Mouse (Mus musculus): ENCODE measurements at regions not wholly inside any gene's neighbourhood (a gene's known extent, or its start where the extent isn't known, plus 50 kb on each side); places are given as distances from the start of the nearest gene placed in this dataset.
"Not testable (repeated sequence)": the region's sequence is repeated elsewhere in the genome, so short reads cannot be mapped to it uniquely, and the experiment has no call there.

DNA sequence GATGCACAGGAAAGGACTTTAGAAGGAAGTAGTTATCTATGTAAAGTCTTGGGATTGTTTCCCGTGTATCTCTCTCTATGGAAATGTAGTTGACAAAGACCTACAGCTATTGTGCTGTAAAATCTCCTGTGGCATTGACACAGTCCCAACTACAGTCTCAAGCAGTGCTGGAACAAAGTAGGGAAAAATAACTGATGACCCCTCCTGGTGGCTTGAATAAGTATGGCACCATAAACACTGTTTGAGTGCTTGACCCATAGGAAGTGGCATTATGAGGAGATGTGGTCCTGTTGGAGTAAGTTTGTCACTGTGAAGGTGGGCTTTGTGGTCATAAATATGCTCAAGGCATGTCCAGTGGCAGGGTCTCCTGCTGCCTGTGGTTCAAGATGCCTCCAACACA, 928.4 kb upstream of the Mms22l start:
- DNase-seq (ENCODE audit: low read depth), result no peak

DNA sequence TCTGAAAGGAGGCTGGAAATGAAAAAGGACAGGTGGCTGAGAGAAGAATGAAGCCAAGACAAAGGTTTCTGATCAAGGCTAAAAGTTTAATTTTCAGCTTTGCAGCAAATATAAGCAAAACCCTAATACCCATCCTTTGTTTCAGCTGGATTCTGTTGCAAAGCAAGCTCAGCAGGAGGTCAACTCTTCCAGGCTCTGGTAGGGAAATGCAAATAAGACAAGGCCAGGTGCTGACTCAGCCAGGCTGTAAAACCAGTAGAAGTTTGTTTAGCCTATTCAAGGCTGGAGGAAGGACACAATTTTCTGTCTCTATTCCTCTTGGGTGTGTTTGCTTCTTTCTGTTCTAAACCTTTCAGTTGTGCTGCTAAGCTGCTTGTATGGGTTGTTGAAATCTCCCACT, 923.2 kb upstream of the Mms22l start:
- DNase-seq (ENCODE audit: low read depth), result no peak

DNA sequence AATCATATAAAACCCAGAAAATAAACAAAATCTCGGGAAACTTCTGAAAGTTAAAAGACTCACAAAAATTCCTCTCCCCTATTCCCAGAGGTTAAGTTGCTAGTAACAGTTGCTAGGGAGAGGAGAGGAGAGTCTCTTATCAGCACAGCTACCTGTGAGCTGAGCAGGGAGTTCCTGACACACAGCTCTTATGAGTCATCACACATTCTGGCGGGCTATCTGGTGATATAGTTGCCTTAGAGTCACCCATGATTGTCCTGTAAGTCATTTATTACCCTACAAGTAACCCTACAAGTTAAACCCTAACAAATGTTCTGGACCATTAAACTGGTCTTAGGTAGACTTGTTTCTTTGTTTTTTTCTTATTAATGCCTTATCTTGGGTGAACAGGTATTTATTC, 908.8 kb upstream of the Mms22l start:
- DNase-seq (ENCODE audit: low read depth), result no peak

- no peak for DNase-seq (ENCODE audit: low read depth)
Observed at GRCm38 (mm10) chr4:23590883-23591282, 905.4 kb upstream of the Mms22l start.

DNA sequence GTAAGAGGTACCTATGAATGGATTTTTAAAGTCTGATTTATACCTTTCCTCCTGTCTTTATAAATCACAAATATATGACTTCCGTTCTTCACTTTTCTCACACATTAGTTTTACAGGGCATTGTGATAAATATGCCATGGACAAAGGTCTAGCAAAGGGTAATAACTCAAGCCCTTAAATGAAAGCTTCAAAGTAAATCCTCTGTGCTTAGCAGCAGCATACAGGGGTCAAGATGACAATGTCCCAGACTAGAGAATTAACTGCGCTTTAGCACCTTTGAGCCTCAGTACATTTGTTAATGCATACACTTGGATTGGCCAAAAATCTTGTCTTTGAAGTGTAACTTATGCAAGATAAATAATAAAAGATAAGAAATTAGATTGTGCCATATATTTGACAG, 904.7 kb upstream of the Mms22l start:
- DNase-seq (ENCODE audit: low read depth), result no peak

GRCm38 (mm10) chr4:23600070-23600469, 896.2 kb upstream of the Mms22l start:
- DNase-seq (ENCODE audit: low read depth), result no peak

DNA sequence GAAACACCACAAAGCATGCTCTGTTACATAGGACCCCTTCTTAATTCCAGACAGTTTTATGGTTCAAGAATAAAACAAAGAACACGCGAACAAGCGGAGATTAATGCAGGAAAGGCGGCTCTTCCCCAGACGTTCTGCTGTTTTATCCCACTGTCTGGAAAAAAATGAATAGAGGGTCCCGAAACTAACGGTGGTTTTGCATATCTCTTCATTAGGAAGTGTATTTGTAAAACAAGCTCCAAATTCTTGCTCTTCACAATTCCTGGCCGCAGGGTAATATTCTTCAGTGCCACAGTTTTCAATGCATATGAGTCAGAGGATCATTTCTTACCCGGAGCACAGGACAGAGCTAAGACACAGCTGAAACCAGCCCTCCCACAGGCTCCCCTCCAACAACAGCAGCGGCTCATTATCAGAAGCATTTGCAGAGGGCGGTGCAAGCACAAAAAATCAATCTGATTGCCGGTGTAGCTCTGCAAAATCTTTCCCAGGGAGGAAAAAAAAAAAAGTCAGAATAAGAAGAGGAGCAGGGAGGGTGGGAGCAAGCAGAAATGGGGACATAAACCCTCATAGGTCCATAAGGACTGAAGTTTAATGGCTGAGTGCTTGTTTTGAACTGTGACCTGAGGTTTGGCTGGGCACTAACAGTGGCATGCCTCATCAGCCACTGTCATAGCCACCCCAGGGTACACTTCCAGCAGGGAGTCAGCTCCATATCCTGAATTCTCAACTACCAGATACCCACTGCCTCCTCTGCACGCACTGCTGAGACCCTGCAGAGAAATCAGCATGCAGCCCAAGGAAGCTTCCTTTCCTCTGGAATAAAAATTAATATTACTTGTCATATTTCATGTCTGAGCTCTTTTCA, 894.6 kb upstream of the Mms22l start:
- no peak for DNase-seq (ENCODE audit: low read depth)

DNA sequence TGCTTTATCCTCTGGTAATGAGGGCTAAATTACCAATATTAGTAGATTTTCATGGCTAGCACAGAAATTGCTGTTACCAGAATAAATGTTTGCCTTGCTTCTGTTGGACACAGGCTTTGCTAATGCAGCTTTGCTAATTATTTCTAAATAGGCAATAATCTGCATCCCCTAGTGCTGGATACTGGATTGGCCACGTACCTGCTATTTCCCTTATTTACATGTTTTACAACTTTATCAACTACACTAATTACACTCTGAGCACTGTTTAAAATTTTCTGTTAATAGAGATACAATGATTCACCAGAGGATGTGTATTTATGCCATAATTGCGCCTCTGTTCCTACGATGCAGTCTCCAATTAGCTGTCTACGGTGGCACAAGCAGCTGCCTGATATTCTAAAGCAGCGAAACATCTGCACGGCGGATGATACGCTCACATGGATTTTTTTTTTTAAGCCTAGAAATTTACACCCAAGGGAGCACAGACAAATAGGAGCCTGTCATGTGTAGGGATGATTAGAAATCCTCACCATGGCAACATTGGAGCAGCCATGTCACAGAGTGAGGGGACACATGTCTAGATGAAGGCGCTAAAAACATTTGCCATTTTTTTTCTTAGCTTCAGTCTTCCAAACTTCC, 893.8 kb upstream of the Mms22l start:
- DNase-seq (ENCODE audit: low read depth), result no peak

DNA sequence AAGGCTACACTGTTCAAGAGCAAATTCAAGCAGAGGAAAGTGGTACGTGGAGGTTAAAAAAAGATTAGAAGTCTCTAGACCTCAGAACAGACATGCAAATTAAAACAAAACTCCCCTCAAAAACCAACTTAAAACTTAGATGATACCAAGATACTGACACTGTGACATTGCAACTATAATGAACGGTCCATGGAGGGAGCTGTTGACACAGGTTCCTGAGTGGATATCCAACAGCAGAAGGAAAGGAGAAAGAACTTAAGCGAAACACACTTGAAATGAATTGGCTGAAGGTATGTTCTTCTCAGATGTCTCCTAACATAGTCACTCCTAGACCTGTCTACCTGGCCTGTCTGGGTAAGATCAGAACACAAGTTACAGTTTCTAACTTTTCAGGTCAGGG, 888.9 kb upstream of the Mms22l start:
- DNase-seq (ENCODE audit: low read depth), result no peak

GRCm38 (mm10) chr4:23621208-23621607, 875.0 kb upstream of the Mms22l start:
- DNase-seq (ENCODE audit: low read depth), result no peak

DNA sequence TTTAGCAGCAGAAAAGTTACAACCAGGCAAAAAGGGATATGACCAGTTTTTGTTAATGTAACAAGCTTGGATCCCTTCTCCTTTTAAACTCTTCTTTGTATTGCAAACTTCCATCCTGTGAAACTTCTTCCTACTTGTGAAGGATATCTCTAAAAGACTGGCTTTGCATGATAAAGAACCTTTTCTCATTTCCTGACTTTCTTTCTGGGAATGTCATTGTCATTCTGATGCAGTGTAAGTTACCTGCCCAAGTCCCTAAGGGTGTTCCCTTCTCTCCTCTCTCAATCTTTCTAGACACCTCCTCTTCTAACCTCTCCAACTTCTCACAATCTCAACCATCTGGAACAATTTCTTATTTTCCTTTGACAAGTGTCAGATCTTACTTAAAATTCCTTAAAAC, 874.0 kb upstream of the Mms22l start:
- no peak for DNase-seq (ENCODE audit: low read depth)

GRCm38 (mm10) chr4:23636231-23636928, 859.9 kb upstream of the Mms22l start:
- no peak for DNase-seq (ENCODE audit: low read depth)

DNA sequence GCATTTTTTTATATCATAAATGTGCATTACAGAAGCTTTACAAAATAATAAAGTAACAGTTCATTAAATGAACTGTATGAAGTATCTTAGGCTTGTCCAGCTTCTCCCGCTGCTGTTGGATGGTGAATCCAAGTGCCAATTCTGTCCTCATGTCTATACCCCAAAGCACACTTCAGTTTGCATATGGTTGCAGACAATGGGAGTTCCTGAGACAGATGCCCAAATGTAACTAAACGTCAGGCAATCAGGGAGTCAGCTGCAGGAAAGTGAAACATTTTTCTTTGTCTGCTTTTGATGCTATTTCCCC, 859.4 kb upstream of the Mms22l start:
- no peak for DNase-seq (ENCODE audit: low read depth)

DNA sequence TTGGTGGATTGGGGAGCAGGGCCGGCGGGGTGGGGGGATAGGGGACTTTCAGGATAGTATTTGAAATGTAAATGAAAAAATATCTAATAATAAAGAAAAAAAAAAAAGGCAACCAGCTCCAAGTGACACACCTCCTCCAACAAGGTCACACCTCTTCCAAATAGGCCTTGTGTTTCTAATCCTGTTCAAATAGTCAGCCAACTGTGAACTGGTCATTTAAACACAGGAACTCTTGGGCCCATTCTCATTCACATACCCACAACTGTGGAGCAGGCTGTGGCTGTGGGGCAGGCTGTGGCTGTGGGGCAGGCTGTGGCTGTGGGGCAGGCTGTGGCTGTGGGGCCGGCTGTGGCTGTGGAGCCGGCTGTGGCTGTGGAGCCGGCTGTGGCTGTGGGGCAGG, 839.6 kb upstream of the Mms22l start:
- not testable (repeated sequence) for DNase-seq (ENCODE audit: low read depth)

DNA sequence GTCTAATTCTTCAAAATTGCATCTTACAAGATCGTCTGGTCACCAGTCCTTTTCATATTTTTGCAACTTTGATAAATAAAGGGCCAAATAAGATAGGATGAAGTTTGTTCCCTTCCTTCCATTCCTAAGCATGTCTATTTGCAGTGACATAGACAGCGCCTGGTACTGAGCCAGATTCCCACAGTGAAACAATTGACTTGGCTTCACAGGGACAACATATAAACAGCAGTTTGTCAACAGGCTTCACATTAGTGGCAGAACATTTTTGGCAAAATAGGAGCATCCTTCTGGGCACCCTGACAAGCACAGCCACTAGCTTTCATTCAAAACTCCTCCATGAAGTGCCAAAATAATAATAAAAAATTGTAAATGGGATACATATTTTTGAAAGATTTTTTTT, 827.4 kb upstream of the Mms22l start:
- no peak for DNase-seq (ENCODE audit: low read depth)

- no peak for DNase-seq (ENCODE audit: low read depth)
Observed at GRCm38 (mm10) chr4:23703626-23704025, 792.6 kb upstream of the Mms22l start.

- DNase-seq (ENCODE audit: low read depth), result no peak
Observed at GRCm38 (mm10) chr4:23710716-23711115, 785.5 kb upstream of the Mms22l start.

- no peak for DNase-seq (ENCODE audit: low read depth)
Observed at GRCm38 (mm10) chr4:23713781-23714415, 782.4 kb upstream of the Mms22l start.

GRCm38 (mm10) chr4:23727846-23728245, 768.4 kb upstream of the Mms22l start:
- DNase-seq (ENCODE audit: low read depth), result no peak

DNA sequence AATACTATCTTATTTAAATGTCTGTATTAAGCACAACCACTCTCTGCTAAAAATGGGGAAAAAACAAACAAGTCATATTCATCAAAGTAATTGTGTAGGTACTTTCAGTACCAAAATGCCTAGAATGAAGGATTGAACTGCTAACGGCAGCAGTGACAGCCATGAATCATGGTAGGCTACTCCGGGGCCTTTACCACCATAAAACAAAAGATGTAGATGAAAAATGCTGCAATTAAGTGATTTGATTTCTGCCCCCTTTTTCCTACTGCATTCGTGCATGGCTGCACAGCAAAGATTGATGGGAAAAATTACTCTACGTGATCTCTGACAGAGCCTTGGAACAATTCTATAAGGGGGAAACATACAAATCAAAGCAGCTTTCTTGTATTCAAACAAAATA, 763.8 kb upstream of the Mms22l start:
- no peak for DNase-seq (ENCODE audit: low read depth)

GRCm38 (mm10) chr4:23744079-23744478, 752.2 kb upstream of the Mms22l start:
- DNase-seq (ENCODE audit: low read depth), result no peak

GRCm38 (mm10) chr4:23758005-23758404, 738.2 kb upstream of the Mms22l start:
- no peak for DNase-seq (ENCODE audit: low read depth)

Measured in NIH3T3 (cell line).